Mouse (Mus musculus): ENCODE results near the gene Cacna2d1. TPM values are rescaled to one million over a fixed set of nuclear protein-coding genes. Genes with fewer than 3 reads are reported as not detected.

Gene Cacna2d1
- polyA plus RNA-seq, 1 experiment from 2014 or later: 19.5 TPM

DNA sequence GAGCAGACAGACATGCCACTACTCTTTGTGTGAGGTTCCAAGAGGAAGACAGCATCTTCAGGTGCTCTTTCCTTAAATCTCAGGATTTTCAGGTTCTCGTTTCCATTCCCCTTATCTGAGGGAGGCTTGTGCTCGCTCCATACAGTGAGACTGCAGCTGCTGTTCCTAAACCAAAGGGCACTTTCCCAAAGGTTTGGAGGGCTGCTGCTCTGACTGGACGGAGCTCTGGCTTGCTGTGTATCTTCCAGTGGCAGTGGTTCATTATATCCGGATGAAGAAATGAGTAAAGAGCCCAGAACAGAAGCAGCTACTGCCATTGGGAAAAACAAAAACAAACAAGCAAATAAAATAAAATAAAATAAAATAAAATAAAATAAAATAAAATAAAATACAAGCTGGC lies 359.3 kb downstream of the Cacna2d1 start:
- H3K9ac ChIP-seq (replicated peaks): no peak overlapping the region
- no peaks in the 10 kb centered on the region for H3K36me3 ChIP-seq
- no peaks in the 10 kb centered on the region for H3K27me3 ChIP-seq
- H3K4me1 ChIP-seq (replicated peaks): no peaks in the 10 kb centered on the region
- ATAC-seq (ENCODE audit: insufficient number of reproducible peaks, insufficient read depth, low FRiP score, low TSS enrichment, low read depth): no peak
- H3K27ac ChIP-seq: no peak overlapping the region
- no peaks in the 10 kb centered on the region for H3K9me3 ChIP-seq
- WGBS: 69% methylated on average over 4 of the region's 4 CpGs
- no peak overlapping the region for H3K4me2 ChIP-seq
- H3K4me3 ChIP-seq (replicated peaks): no peak overlapping the region

DNA sequence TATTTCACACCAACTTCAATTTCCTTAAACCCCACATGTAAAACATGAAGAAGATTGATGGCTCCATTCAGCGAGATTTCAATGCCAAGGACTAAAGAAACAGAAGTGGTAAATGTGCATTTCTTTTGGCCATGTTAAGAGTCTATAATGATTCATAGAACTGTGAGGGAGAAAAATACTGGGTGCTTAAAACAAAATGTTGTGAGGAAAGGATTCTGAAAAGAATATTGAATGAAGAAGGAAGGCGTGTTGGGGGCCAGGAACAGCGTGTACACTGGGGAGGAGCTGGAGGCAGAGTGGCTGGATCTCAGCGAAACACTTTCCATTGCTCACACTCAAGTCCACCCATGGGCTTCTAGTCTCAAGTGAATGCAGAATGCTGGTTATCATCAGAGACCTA lies 360.2 kb downstream of the Cacna2d1 start:
- WGBS: 86% methylated on average over 4 of the region's 4 CpGs
- Histone ChIP-seq H3K27ac (no peak overlapping the region), H3K4me2 (no peak overlapping the region), H3K27me3 (no peaks in the 10 kb centered on the region), H3K36me3 (no peaks in the 10 kb centered on the region), H3K9ac (replicated peaks) (no peak overlapping the region), H3K9me3 (no peaks in the 10 kb centered on the region), H3K4me1 (replicated peaks) (no peaks in the 10 kb centered on the region), H3K4me3 (replicated peaks) (no peak overlapping the region)
- ATAC-seq (ENCODE audit: insufficient number of reproducible peaks, insufficient read depth, low FRiP score, low TSS enrichment, low read depth): no peak

DNA sequence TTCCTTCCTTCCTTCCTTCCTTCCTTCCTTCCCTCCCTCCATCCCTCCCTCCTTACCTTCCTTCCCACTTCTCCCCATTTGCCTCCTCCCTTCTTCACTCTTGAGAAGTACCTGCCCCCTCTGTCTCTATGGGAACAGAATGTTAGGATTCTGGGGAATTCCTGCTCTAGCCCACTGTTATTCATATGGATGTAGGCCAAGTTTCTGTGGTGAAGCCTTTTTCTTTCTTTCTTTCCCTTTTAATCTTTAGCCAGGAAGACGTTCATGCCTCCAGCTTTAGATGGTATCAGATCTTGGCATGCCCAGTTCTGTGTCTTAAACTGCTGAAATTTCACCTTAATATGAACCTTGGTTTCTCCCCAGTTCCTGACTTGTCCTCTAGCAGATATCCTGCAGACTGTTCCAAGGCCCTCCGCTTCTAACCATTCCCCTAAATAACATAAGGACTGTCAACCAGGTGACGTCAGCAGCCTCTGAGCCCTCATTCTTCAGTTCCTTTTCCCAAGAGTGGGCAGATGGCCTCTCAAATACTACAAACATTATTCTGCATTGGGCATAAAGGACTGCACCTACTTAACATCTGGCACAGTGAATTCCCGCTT lies 362.8 kb downstream of the Cacna2d1 start:
- H3K4me2 ChIP-seq: no peak overlapping the region
- no peaks in the 10 kb centered on the region for H3K4me1 ChIP-seq (replicated peaks)
- no peaks in the 10 kb centered on the region for H3K9me3 ChIP-seq
- no peak overlapping the region for H3K9ac ChIP-seq (replicated peaks)
- H3K36me3 ChIP-seq: no peaks in the 10 kb centered on the region
- H3K27ac ChIP-seq: no peak overlapping the region
- H3K4me3 ChIP-seq (replicated peaks): no peak overlapping the region
- WGBS: 84% methylated on average over 4 of the region's 4 CpGs
- no peak for ATAC-seq (ENCODE audit: insufficient number of reproducible peaks, insufficient read depth, low FRiP score, low TSS enrichment, low read depth)
- no peaks in the 10 kb centered on the region for H3K27me3 ChIP-seq

- H3K4me2 ChIP-seq: no peak overlapping the region
- ATAC-seq (ENCODE audit: insufficient number of reproducible peaks, insufficient read depth, low FRiP score, low TSS enrichment, low read depth): no peak
- no peaks in the 10 kb centered on the region for H3K27me3 ChIP-seq
- no peak overlapping the region for H3K27ac ChIP-seq
- 66% methylated on average over 6 of the region's 6 CpGs for WGBS
- H3K36me3 ChIP-seq: no peaks in the 10 kb centered on the region
- no peaks in the 10 kb centered on the region for H3K4me1 ChIP-seq (replicated peaks)
- no peaks in the 10 kb centered on the region for H3K9me3 ChIP-seq
- H3K4me3 ChIP-seq (replicated peaks): no peak overlapping the region
- no peak overlapping the region for H3K9ac ChIP-seq (replicated peaks)
Measured at GRCm38 (mm10) chr5:16299631-16300030, 365.1 kb downstream of the Cacna2d1 start.

DNA sequence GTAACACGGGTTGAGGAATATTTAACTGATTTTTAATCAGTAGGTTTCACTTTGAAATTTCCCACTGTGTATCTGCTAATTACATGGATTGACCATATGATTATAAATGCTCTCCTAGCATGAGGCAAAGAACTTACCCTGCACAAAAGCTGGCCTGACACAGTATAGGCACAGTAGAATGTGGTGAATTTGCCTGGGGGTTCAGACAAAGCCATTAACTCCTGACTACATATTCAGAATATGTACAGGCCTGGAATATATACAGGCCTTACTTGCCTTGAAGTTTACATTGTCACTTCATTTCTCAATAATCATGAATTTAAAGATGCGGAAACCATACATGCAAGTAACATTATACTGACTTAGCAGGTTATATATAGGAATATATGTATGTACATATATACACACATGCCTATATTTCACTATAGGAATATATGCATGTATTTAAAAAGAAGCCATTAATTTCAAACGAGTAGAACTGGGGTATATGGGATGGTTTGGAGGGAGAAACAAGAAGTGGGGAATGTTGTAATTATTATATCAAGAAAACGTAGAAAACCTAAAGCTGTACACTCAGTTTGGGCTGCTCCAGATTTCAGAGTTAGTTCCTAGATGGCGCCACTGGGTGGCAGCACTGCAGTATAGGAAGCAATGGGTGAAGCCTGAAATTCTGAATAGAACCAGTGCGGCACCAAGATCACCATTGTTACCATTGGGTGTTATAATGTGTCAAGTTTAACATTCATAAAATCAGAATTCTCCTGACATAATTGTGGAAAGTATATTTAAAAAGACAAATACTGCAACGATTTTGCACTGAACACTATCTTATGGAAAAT lies 374.9 kb downstream of the Cacna2d1 start:
- no peaks in the 10 kb centered on the region for H3K27me3 ChIP-seq
- H3K4me3 ChIP-seq (replicated peaks): no peak overlapping the region
- 41% methylated on average over 7 of the region's 7 CpGs for WGBS
- H3K36me3 ChIP-seq: no peaks in the 10 kb centered on the region
- H3K27ac ChIP-seq: no peak overlapping the region
- no peak overlapping the region for H3K4me2 ChIP-seq
- no peaks in the 10 kb centered on the region for H3K4me1 ChIP-seq (replicated peaks)
- no peak; the same call in 1 of the 2 replicates for ATAC-seq (ENCODE audit: insufficient number of reproducible peaks, insufficient read depth, low FRiP score, low TSS enrichment, low read depth)
- no peak overlapping the region for H3K9ac ChIP-seq (replicated peaks)
- H3K9me3 ChIP-seq: no peaks in the 10 kb centered on the region

GRCm38 (mm10) chr5:16314242-16314641 lies 379.8 kb downstream of the Cacna2d1 start:
- ATAC-seq (ENCODE audit: insufficient number of reproducible peaks, insufficient read depth, low FRiP score, low TSS enrichment, low read depth): no peak
- Histone ChIP-seq H3K4me3 (replicated peaks) (no peak overlapping the region), H3K27ac (no peak overlapping the region), H3K4me1 (replicated peaks) (no peaks in the 10 kb centered on the region), H3K27me3 (no peaks in the 10 kb centered on the region), H3K36me3 (peaks cover 3% of the 10 kb centered on the region; the same call in 1 of the 2 replicates), H3K9ac (replicated peaks) (no peak overlapping the region), H3K9me3 (no peaks in the 10 kb centered on the region), H3K4me2 (no peak overlapping the region)
- 85% methylated on average over 5 of the region's 5 CpGs for WGBS

GRCm38 (mm10) chr5:16315983-16316390 lies 381.5 kb downstream of the Cacna2d1 start:
- ATAC-seq (ENCODE audit: insufficient number of reproducible peaks, insufficient read depth, low FRiP score, low TSS enrichment, low read depth): no peak
- Histone ChIP-seq H3K4me1 (replicated peaks) (no peaks in the 10 kb centered on the region), H3K27ac (no peak overlapping the region), H3K4me2 (no peak overlapping the region), H3K9me3 (no peaks in the 10 kb centered on the region), H3K27me3 (no peaks in the 10 kb centered on the region), H3K9ac (replicated peaks) (no peak overlapping the region), H3K36me3 (peaks cover 9% of the 10 kb centered on the region; the same call in 1 of the 2 replicates), H3K4me3 (replicated peaks) (no peak overlapping the region)

DNA sequence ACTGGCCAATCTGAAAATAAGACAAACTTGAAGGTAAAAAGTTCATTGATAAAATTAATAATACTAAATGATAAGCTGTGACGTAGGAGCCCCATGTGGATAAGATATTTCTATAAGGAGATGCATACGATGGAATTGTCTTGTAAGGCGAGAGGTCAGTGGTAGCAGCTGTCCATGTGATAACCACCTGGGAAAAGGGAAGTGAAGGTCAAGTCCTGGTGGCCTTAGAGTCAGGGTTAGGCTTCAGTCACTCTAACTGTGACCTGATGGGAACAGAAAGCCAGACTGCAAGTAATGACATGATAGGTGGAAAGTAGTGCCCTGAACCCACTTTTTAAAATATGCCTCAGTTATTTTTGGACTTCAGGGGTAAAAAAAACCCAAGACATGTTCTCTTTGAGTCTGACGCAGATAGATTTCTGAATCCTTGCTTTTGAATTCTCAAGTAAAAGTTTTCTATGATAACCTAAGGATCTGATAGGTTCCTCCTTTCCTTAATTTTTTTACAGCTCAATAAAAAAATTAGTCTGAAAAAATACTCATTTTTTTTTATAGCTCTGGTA lies 383.3 kb downstream of the Cacna2d1 start:
- WGBS: 77% methylated on average over 4 of the region's 4 CpGs
- Histone ChIP-seq H3K4me2 (no peak overlapping the region), H3K27ac (no peak overlapping the region), H3K36me3 (peaks cover 9% of the 10 kb centered on the region; the same call in 1 of the 2 replicates), H3K27me3 (no peaks in the 10 kb centered on the region), H3K4me1 (replicated peaks) (no peaks in the 10 kb centered on the region), H3K9ac (replicated peaks) (no peak overlapping the region), H3K4me3 (replicated peaks) (no peak overlapping the region), H3K9me3 (no peaks in the 10 kb centered on the region)
- no peak for ATAC-seq (ENCODE audit: insufficient number of reproducible peaks, insufficient read depth, low FRiP score, low TSS enrichment, low read depth)

DNA sequence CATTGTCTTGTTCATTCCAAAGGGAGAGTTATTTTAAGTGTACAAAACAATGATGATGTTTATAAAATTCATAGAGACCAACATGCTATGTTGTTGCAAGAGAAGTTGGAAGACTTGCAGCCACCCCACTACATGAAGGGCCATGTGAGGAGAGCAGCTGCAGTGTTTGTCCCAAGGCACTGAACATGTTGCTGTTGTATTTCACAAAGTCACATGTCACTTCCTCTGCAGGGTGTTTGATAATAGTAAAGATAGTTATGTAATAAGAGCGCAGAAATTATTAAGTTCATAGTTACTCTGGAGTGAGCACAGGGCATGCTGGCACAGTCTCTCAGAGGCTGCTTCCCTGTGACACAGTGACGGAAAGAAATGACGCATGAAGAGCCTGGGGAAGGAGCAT lies 392.1 kb downstream of the Cacna2d1 start:
- Histone ChIP-seq H3K36me3 (no peaks in the 10 kb centered on the region), H3K4me2 (no peak overlapping the region), H3K4me3 (replicated peaks) (no peak overlapping the region), H3K4me1 (replicated peaks) (no peaks in the 10 kb centered on the region), H3K27ac (no peak overlapping the region), H3K9me3 (no peaks in the 10 kb centered on the region), H3K27me3 (no peaks in the 10 kb centered on the region), H3K9ac (replicated peaks) (no peak overlapping the region)
- ATAC-seq (ENCODE audit: insufficient number of reproducible peaks, insufficient read depth, low FRiP score, low TSS enrichment, low read depth): no peak
- WGBS: 89% methylated on average over 3 of the region's 3 CpGs

DNA sequence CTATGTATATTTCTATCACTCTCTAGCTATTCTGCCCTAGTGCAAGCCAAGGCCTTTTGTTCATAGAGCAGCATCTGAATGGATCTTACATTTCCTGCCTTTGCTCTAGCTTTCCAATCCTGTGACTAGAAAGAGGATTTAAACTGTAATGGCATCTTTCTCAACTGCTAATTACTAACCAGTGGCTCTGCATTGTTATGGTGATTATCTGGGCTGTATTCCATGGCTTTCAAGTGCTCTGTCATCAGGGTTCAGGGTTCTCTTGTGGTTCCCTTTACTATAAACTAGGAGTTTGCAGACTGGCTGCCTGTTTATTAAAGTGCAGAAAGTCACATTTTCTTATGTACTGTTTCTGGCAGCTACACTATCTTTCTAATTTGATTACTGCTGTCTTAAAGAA lies 410.9 kb downstream of the Cacna2d1 start:
- Histone ChIP-seq H3K9me3 (no peaks in the 10 kb centered on the region), H3K27me3 (no peaks in the 10 kb centered on the region), H3K36me3 (no peaks in the 10 kb centered on the region), H3K4me3 (replicated peaks) (no peak overlapping the region), H3K27ac (no peak overlapping the region), H3K4me1 (replicated peaks) (no peaks in the 10 kb centered on the region), H3K4me2 (no peak overlapping the region), H3K9ac (replicated peaks) (no peak overlapping the region)
- no peak for ATAC-seq (ENCODE audit: insufficient number of reproducible peaks, insufficient read depth, low FRiP score, low TSS enrichment, low read depth)

GRCm38 (mm10) chr5:16355816-16356215 lies 421.3 kb downstream of the Cacna2d1 start:
- Histone ChIP-seq H3K4me2 (no peak overlapping the region), H3K9me3 (no peaks in the 10 kb centered on the region), H3K27ac (no peak overlapping the region), H3K27me3 (no peaks in the 10 kb centered on the region), H3K4me3 (replicated peaks) (no peak overlapping the region), H3K4me1 (replicated peaks) (no peaks in the 10 kb centered on the region), H3K9ac (replicated peaks) (no peak overlapping the region), H3K36me3 (peaks cover 14% of the 10 kb centered on the region; the same call in 1 of the 2 replicates)
- ATAC-seq (ENCODE audit: insufficient number of reproducible peaks, insufficient read depth, low FRiP score, low TSS enrichment, low read depth): no peak
- WGBS: 85% methylated on average over 3 of the region's 3 CpGs
